Mouse (Mus musculus) limb, embryonic 10.5 days (tissue): ENCODE measurements around the gene Cd200. TPM values are rescaled to one million over a fixed set of nuclear protein-coding genes. Genes with fewer than 3 reads are reported as not detected.
"Not testable (repeated sequence)": the region's sequence is repeated elsewhere in the genome, so short reads cannot be mapped to it uniquely, and the experiment has no call there.

Experiments
- DNase-seq: peaks from one replicate; pipeline ENCODE4 v3.0.0-alpha.2; 2017; ENCODE audit warnings: low spot score
- H3K27ac ChIP-seq: fragments of 300-500 bp; sonication (generic); 2 replicates; pipeline ENCODE4 v1.5.1; 2016; ENCODE audit warnings: mild to moderate bottlenecking
- H3K27me3 ChIP-seq: fragments of 300-500 bp; sonication (generic); 2 replicates; pipeline ENCODE4 v1.6.1; 2016; ENCODE audit warnings: low read depth, mild to moderate bottlenecking; ENCODE audit not compliant: poor library complexity, severe bottlenecking
- H3K36me3 ChIP-seq: fragments of 300-500 bp; sonication (generic); 2 replicates; pipeline ENCODE4 v1.6.1; 2016; ENCODE audit warnings: mild to moderate bottlenecking, moderate library complexity
- H3K4me1 ChIP-seq: fragments of 300-500 bp; sonication (generic); 2 replicates; pipeline ENCODE4 v1.6.1; 2016
- H3K4me3 ChIP-seq: fragments of 300-500 bp; sonication (generic); 2 replicates; pipeline ENCODE4 v1.5.1; 2016; ENCODE audit warnings: mild to moderate bottlenecking, moderate library complexity
- H3K9me3 ChIP-seq: fragments of 300-500 bp; sonication (generic); replicated peaks from 2 replicates; pipeline ENCODE4 v1.6.1; 2016; ENCODE audit warnings: mild to moderate bottlenecking
- WGBS: fragments of 180-500 bp; shearing (Covaris S2); methylation state at CpG from one replicate; pipeline ENCODE4 v1.1.7; 2016; 5-methylcytosine and 5-hydroxymethylcytosine counted together
- polyA plus RNA-seq: library from polyadenylated mRNA; unstranded; fragments of >200 nt; fragmentation: Nextera tagmentation; extraction: Ambion mirVana; gene quantifications from 2 replicates; pipeline ENCODE4 v1.2.1, GENCODE M21; 2016

The Cd200 gene
- 2.3 and 3.7 TPM in 2 replicates for polyA plus RNA-seq

- Histone ChIP-seq H3K36me3 (no peaks in the 10 kb centered on the region), H3K9me3 (no peaks in the 10 kb centered on the region), H3K27ac (peak within 1 kb of the TSS; percentile 42; the same call in 1 of the 2 replicates), H3K4me3 (peak within 1 kb of the TSS; percentile 60), H3K27me3 (peaks cover 17% of the 10 kb centered on the region; the same call in 1 of the 2 replicates), H3K4me1 (no peaks in the 10 kb centered on the region)
- under 1% methylated on average over 28 of the region's 28 CpGs for WGBS
- peak; percentile 48 for DNase-seq
Observed at GRCm38 (mm10) chr16:45408425-45409063, at the start of gene Cd200. Gene Cd200, minus strand, starts transcription at chr16:45409053.

DNA sequence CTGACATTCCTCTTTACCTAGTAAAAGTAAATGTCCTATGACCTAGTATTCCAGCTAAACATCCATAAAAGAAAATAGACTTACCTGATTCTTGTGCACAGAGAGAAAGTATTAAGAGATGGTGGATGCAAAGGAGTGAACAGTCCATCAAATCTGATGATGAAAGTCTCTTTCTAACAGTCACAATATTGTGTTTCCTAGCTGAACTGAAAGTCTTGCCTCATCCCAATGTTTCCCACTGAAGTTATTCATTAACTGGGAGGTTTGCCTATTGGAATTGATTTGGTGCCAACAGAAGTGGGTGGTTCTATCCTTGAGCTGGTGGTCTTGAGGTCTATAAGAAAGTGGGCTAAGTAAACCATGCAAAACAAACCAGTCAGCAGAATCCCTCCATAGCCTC is 45.9 kb upstream of the Cd200 start:
- Histone ChIP-seq H3K4me1 (no peaks in the 10 kb centered on the region), H3K9me3 (no peaks in the 10 kb centered on the region), H3K27ac (no peak overlapping the region), H3K36me3 (no peaks in the 10 kb centered on the region), H3K27me3 (no peaks in the 10 kb centered on the region), H3K4me3 (no peak overlapping the region)
- no peak for DNase-seq

- WGBS, result 86% methylated on average over 1 of the region's 1 CpGs
- H3K9me3 ChIP-seq, result no peaks in the 10 kb centered on the region
- no peaks in the 10 kb centered on the region for H3K36me3 ChIP-seq
- H3K27me3 ChIP-seq, result no peaks in the 10 kb centered on the region
- no peaks in the 10 kb centered on the region for H3K4me1 ChIP-seq
- DNase-seq, result no peak
- no peak overlapping the region for H3K27ac ChIP-seq
- H3K4me3 ChIP-seq, result no peak overlapping the region
Observed at GRCm38 (mm10) chr16:45437230-45437739, 28.4 kb upstream of the Cd200 start.

- no peaks in the 10 kb centered on the region for H3K27me3 ChIP-seq
- no peaks in the 10 kb centered on the region for H3K4me1 ChIP-seq
- no peak overlapping the region for H3K27ac ChIP-seq
- DNase-seq, result no peak
- H3K4me3 ChIP-seq, result no peak overlapping the region
- no peaks in the 10 kb centered on the region for H3K36me3 ChIP-seq
- H3K9me3 ChIP-seq, result no peaks in the 10 kb centered on the region
Observed at GRCm38 (mm10) chr16:45435591-45435990, 26.7 kb upstream of the Cd200 start.

- Histone ChIP-seq H3K36me3 (no peaks in the 10 kb centered on the region), H3K9me3 (no peaks in the 10 kb centered on the region), H3K4me1 (no peaks in the 10 kb centered on the region), H3K4me3 (no peak overlapping the region), H3K27ac (no peak overlapping the region), H3K27me3 (no peaks in the 10 kb centered on the region)
- 88% methylated on average over 9 of the region's 9 CpGs for WGBS
- no peak for DNase-seq
Observed at GRCm38 (mm10) chr16:45427651-45428050, 18.8 kb upstream of the Cd200 start.

DNA sequence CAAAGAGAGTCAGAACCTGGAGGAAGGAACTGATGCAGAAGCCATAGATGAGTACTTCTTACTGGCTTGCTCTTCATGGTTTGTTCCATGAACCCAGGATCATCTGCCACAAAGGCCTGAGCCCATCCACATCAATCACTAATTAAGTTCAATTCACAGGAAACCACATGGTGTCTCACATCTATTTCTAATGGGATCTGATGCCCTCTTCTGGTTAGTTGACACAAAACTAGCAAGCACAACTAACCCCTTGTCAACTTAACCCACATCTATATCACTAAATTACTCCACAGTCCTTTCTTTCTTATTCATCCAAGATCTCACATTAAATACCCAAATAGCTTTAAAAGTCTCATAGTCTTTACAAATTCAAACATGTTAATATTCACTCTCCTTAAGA is 4.6 kb upstream of the Cd200 start:
- no peaks in the 10 kb centered on the region for H3K9me3 ChIP-seq
- no peak overlapping the region for H3K4me3 ChIP-seq
- no peaks in the 10 kb centered on the region for H3K4me1 ChIP-seq
- no peaks in the 10 kb centered on the region for H3K36me3 ChIP-seq
- no peak overlapping the region for H3K27ac ChIP-seq
- no peak for DNase-seq
- no peaks in the 10 kb centered on the region for H3K27me3 ChIP-seq

GRCm38 (mm10) chr16:45409064-45409446 is 202 bp upstream of the Cd200 start:
- Histone ChIP-seq H3K27me3 (peaks cover 17% of the 10 kb centered on the region; the same call in 1 of the 2 replicates), H3K4me3 (peak overlapping the region; percentile 60)
- 39% methylated on average over 7 of the region's 7 CpGs for WGBS
- H3K27ac ChIP-seq, DNase-seq, H3K4me1 ChIP-seq, H3K9me3 ChIP-seq, H3K36me3 ChIP-seq: not testable (repeated sequence)

- no peak overlapping the region for H3K27ac ChIP-seq
- whole genome bisulfite sequencing, result 49% methylated on average over 9 of the region's 9 CpGs
- H3K36me3 ChIP-seq, result no peaks in the 10 kb centered on the region
- DNase-seq, result no peak
- no peaks in the 10 kb centered on the region for H3K4me1 ChIP-seq
- peaks cover 17% of the 10 kb centered on the region; the same call in 1 of the 2 replicates for H3K27me3 ChIP-seq
- H3K4me3 ChIP-seq, result peak overlapping the region; percentile 60
- H3K9me3 ChIP-seq, result no peaks in the 10 kb centered on the region
Observed at GRCm38 (mm10) chr16:45407645-45408400, 1.0 kb downstream of the Cd200 start.

DNA sequence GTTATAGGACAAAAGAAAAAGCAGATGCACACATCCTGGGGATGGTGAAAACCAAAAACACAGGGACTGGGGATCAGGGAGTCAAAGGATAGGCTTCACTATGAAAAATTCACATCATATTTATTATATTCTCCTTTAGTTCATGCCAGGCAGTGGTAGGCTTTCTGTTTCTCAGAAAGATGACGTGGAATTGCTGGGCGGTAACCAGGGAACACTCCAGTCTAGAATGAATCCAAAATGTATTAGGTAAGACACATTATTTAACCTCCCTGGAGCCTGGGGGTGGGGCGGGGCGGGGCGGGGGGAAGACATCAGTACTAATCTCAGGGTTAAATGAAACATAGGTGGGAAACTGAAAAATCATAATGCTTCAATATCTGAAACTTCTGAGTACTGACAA is 1.8 kb downstream of the Cd200 start:
- peaks cover 17% of the 10 kb centered on the region; the same call in 1 of the 2 replicates for H3K27me3 ChIP-seq
- H3K36me3 ChIP-seq, result no peaks in the 10 kb centered on the region
- no peak overlapping the region for H3K27ac ChIP-seq
- no peaks in the 10 kb centered on the region for H3K4me1 ChIP-seq
- no peak overlapping the region for H3K4me3 ChIP-seq
- no peaks in the 10 kb centered on the region for H3K9me3 ChIP-seq
- WGBS, result 91% methylated on average over 5 of the region's 5 CpGs
- DNase-seq, result no peak

- Histone ChIP-seq H3K27me3 (peaks cover 12% of the 10 kb centered on the region; the same call in 1 of the 2 replicates), H3K36me3 (no peaks in the 10 kb centered on the region), H3K9me3 (no peaks in the 10 kb centered on the region), H3K27ac (no peak overlapping the region), H3K4me3 (no peak overlapping the region), H3K4me1 (no peaks in the 10 kb centered on the region)
- WGBS, result 67% methylated on average over 2 of the region's 2 CpGs
- no peak for DNase-seq
Observed at GRCm38 (mm10) chr16:45402951-45403350, 5.9 kb downstream of the Cd200 start.

GRCm38 (mm10) chr16:45402036-45402435 is 6.8 kb downstream of the Cd200 start:
- 0 out of 2 replicates have a peak, but pooled peaks cover 3% of the 10 kb centered on the region for H3K27me3 ChIP-seq

DNA sequence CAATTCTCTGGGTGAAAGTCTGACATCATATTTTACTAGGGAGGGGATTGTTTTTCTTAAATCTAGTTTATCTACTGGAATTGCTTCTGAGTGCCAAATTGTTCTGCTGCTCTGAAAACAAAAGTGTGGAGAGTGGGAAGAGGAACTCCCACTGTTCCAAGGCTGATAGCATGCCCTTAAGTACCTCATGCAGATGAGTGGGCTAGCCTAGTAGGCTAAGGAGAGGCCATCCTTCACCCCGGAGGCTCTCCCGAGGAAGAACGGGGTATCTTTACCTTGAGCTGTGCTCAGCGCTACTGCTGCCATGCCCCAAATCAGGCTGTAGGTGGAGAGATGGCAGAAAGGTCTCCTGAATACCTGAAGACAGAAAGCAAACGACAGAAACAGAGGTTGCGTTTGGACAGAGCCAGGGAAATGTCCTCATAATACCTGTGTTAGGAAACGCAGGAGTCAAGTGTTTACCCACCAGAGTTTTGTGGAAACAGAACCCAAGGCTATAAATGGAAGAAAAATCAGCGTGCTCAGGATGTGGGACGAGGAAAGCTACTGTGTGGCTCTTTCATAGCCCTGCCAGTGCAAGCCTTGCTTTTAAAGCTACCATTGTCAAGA is 8.8 kb downstream of the Cd200 start:
- Histone ChIP-seq H3K4me1 (no peaks in the 10 kb centered on the region), H3K36me3 (no peaks in the 10 kb centered on the region), H3K27me3 (no peaks in the 10 kb centered on the region), H3K9me3 (no peaks in the 10 kb centered on the region), H3K4me3 (no peak overlapping the region), H3K27ac (no peak overlapping the region)
- DNase-seq, result no peak
- 68% methylated on average over 9 of the region's 9 CpGs for WGBS

More at GRCm38 (mm10) chr16:45402036-45402435, 6.8 kb downstream of the Cd200 start:
- WGBS, result 93% methylated on average over 1 of the region's 1 CpGs
- Histone ChIP-seq H3K9me3 (no peaks in the 10 kb centered on the region), H3K36me3 (no peaks in the 10 kb centered on the region), H3K27ac (no peak overlapping the region), H3K4me3 (no peak overlapping the region), H3K4me1 (no peaks in the 10 kb centered on the region)
- no peak for DNase-seq

DNA sequence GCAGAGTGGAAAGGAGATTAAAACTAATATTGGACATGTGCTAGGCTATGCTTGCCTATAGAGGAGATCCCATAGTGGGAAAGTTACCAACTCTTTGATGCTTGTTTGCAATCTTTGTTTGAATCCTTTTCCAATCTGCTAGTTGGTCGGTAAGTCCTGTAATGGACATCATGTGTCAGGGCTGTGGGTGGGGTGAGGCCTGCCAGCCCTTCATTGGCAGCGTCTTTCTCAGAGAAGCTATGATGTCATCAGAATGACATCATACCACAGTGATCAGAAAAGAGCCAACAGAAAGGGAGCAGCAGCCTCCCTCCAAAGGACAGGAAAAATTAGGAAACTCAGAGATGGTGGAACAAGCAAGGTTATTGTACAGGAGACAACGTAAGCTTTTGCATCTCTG is 9.4 kb downstream of the Cd200 start:
- Histone ChIP-seq H3K9me3 (no peaks in the 10 kb centered on the region), H3K4me3 (no peak overlapping the region), H3K27me3 (no peaks in the 10 kb centered on the region), H3K4me1 (no peaks in the 10 kb centered on the region), H3K27ac (no peak overlapping the region), H3K36me3 (no peaks in the 10 kb centered on the region)
- no peak for DNase-seq
- WGBS, result 93% methylated on average over 3 of the region's 3 CpGs
